Mouse (Mus musculus) liver, adult 2 months (tissue): ENCODE results near the gene Rpl37a. TPM values are rescaled to one million over a fixed set of nuclear protein-coding genes. Genes with fewer than 3 reads are reported as not detected.
A peak's percentile ranks its signal among the peaks of the same experiment; 100 is the strongest.

Source experiments
- DNase-seq: peaks from one replicate; pipeline ENCODE4 v3.0.0-alpha.2; 2011; ENCODE audit warnings: low read depth, low spot score; ENCODE audit errors: extremely low read depth
- H3K27ac ChIP-seq: fragments of 200-500 bp; replicated peaks from 2 replicates; pipeline ENCODE4 v1.5.1; 2012; ENCODE audit warnings: low read depth, mild to moderate bottlenecking, control low read depth, inconsistent platforms, low read length; ENCODE audit not compliant: insufficient read depth
- H3K27me3 ChIP-seq: fragments of 200-500 bp; 2 replicates; pipeline ENCODE4 v1.6.1; 2012; ENCODE audit warnings: mild to moderate bottlenecking, moderate library complexity, low read length, inconsistent platforms; ENCODE audit not compliant: control insufficient read depth, insufficient read depth
- H3K36me3 ChIP-seq: fragments of 200-500 bp; 2 replicates; pipeline ENCODE4 v1.6.1; 2012; ENCODE audit warnings: low read length, inconsistent platforms; ENCODE audit not compliant: control insufficient read depth, insufficient read depth
- H3K4me1 ChIP-seq: fragments of 200-500 bp; 2 replicates; pipeline ENCODE4 v1.6.1; 2011; ENCODE audit warnings: low read length; ENCODE audit not compliant: control insufficient read depth, insufficient read depth
- H3K4me3 ChIP-seq: fragments of 200-500 bp; 2 replicates; pipeline ENCODE4 v1.5.1; 2011; ENCODE audit warnings: low read depth, mild to moderate bottlenecking, control low read depth, low read length, moderate library complexity; ENCODE audit not compliant: insufficient read depth
- H3K79me2 ChIP-seq: fragments of 200-500 bp; 2 replicates; pipeline ENCODE4 v1.6.1; 2012; ENCODE audit warnings: inconsistent platforms, mild to moderate bottlenecking, low read length, moderate library complexity; ENCODE audit not compliant: control insufficient read depth, insufficient read depth
- H3K9ac ChIP-seq: fragments of 200-500 bp; 2 replicates; pipeline ENCODE4 v1.6.1; 2012; ENCODE audit warnings: low read depth, mild to moderate bottlenecking, control low read depth, inconsistent platforms, low read length
- CTCF ChIP-seq: fragments of 200-500 bp; IDR thresholded peaks from 2 replicates; pipeline ENCODE4 v1.5.1; 2011; ENCODE audit warnings: low read depth, low read length, control low read depth
- POLR2A ChIP-seq: fragments of 200-500 bp; IDR thresholded peaks from 2 replicates; pipeline ENCODE4 v1.6.1; 2011; ENCODE audit warnings: low read length, control low read depth; ENCODE audit not compliant: insufficient read depth; ENCODE audit errors: extremely low read depth
- WGBS: fragments of 180-500 bp; shearing (Covaris S2); methylation state at CpG from one replicate; pipeline ENCODE4 v1.1.7; 2018; 5-methylcytosine and 5-hydroxymethylcytosine counted together
- polyA plus RNA-seq: library from polyadenylated mRNA; depleted of rRNA; stranded (reverse); fragments of >200 nt; gene quantifications from 2 replicates; pipeline ENCODE4 v1.2.3, GENCODE M21; 2012
- total RNA-seq: library from RNA; depleted of rRNA; stranded (reverse); fragments of >200 nt; gene quantifications from 2 replicates; pipeline ENCODE4 v1.2.3, GENCODE M21; 2014

Gene Rpl37a
- total and polyA plus RNA-seq, 2 experiments: 237 to 394 TPM

DNA sequence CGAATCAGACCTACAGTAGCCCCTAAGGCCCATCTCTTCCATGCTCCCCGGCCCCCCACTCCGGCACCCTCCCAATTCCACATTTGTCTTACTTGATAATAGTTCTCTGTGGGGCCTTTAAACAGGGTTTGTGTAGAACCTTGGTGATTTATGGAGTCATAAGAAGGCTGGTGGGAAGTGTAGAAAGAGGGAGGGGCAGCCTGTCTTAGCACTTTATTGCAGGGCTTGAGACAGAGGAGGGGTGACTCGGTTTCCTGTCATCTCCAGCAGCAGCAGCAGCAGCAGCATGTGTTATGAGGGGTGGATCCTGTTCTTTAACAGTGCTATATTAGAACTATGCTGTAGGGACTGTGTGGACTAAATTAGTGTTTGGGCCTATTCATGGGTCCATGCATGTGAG is 17.7 kb downstream of the Rpl37a start:
- Histone ChIP-seq H3K9ac (no peak overlapping the region), H3K27me3 (no peaks in the 10 kb centered on the region), H3K4me1 (peaks cover 5% of the 10 kb centered on the region; the same call in 1 of the 2 replicates), H3K36me3 (no peaks in the 10 kb centered on the region), H3K27ac (no peak overlapping the region), H3K79me2 (no peaks in the 10 kb centered on the region), H3K4me3 (no peak overlapping the region)
- no peak for TF ChIP-seq POLR2A
- TF ChIP-seq CTCF: no peak
- 96% methylated on average over 4 of the region's 4 CpGs for WGBS
- no peak for DNase-seq

- H3K4me1 ChIP-seq: peaks cover 4% of the 10 kb centered on the region; the same call in 1 of the 2 replicates
- no peaks in the 10 kb centered on the region for H3K27me3 ChIP-seq
- H3K27ac ChIP-seq: no peak overlapping the region
- TF ChIP-seq POLR2A (no peak), CTCF (no peak)
- WGBS: 92% methylated on average over 10 of the region's 10 CpGs
- H3K4me3 ChIP-seq: no peak overlapping the region
- no peak overlapping the region for H3K9ac ChIP-seq
- no peaks in the 10 kb centered on the region for H3K36me3 ChIP-seq
- no peaks in the 10 kb centered on the region for H3K79me2 ChIP-seq
- no peak for DNase-seq
These were observed 19.0 kb downstream of the Rpl37a start for GRCm38 (mm10) chr1:72730126-72730525.

- Histone ChIP-seq H3K4me3 (no peak overlapping the region), H3K4me1 (no peaks in the 10 kb centered on the region), H3K9ac (no peak overlapping the region), H3K27ac (no peak overlapping the region), H3K79me2 (no peaks in the 10 kb centered on the region), H3K27me3 (no peaks in the 10 kb centered on the region), H3K36me3 (no peaks in the 10 kb centered on the region)
- 98% methylated on average over 9 of the region's 9 CpGs for WGBS
- DNase-seq: no peak
- no peak for TF ChIP-seq CTCF
- no peak for TF ChIP-seq POLR2A
These were observed 22.2 kb downstream of the Rpl37a start for GRCm38 (mm10) chr1:72733191-72733691.

GRCm38 (mm10) chr1:72736397-72737125 is 25.5 kb downstream of the Rpl37a start:
- peaks cover 2% of the 10 kb centered on the region; the same call in 1 of the 2 replicates for H3K4me1 ChIP-seq
- DNase-seq: no peak
- H3K9ac ChIP-seq: no peak overlapping the region
- H3K27me3 ChIP-seq: no peaks in the 10 kb centered on the region
- TF ChIP-seq CTCF (no peak), POLR2A (no peak)
- H3K27ac ChIP-seq: no peak overlapping the region
- H3K4me3 ChIP-seq: no peak overlapping the region
- no peaks in the 10 kb centered on the region for H3K36me3 ChIP-seq
- whole genome bisulfite sequencing: 82% methylated on average over 13 of the region's 13 CpGs
- no peaks in the 10 kb centered on the region for H3K79me2 ChIP-seq

- no peak for TF ChIP-seq CTCF
- no peak for TF ChIP-seq POLR2A
- Histone ChIP-seq H3K79me2 (no peaks in the 10 kb centered on the region), H3K4me3 (no peak overlapping the region), H3K27ac (no peak overlapping the region), H3K4me1 (peaks cover 2% of the 10 kb centered on the region; the same call in 1 of the 2 replicates), H3K36me3 (no peaks in the 10 kb centered on the region), H3K27me3 (no peaks in the 10 kb centered on the region), H3K9ac (no peak overlapping the region)
- WGBS: 73% methylated on average over 15 of the region's 15 CpGs
- DNase-seq: peak; percentile 74
These were observed 28.0 kb downstream of the Rpl37a start for GRCm38 (mm10) chr1:72738946-72739680.
